Mouse (Mus musculus) cerebral cortex, adult 2 months (tissue): ENCODE measurements around the gene Suclg2.

ENCODE experiments used
- WGBS: fragments of 180-500 bp; shearing (Covaris S2); methylation state at CpG from one replicate; pipeline ENCODE4 v1.1.7; 2018; 5-methylcytosine and 5-hydroxymethylcytosine counted together

Suclg2 gene

DNA sequence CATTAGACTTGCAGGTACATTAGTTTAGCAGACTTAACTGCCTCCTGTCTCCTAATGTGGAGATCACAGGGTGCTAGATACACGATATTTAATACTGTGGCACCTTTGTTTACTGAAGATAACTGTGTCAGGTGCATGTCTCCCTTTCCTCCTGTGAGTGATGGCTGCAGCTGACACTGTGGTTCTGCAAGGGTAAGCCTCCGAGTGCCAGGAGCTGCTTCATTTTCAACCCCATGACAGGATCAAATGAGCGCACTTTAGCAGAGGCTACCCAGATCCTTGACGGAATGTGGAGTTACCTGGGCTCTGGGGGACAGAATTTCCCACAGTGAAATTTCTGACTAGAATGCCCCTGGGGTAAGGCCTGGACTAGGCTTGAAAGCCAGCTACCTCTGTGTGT lies 253.3 kb downstream of the Suclg2 start:
- WGBS, result 97% methylated on average over 4 of the region's 4 CpGs

GRCm38 (mm10) chr6:95459372-95459771 lies 259.2 kb downstream of the Suclg2 start:
- 75% methylated on average over 3 of the region's 3 CpGs for WGBS

- WGBS, result 92% methylated on average over 2 of the region's 2 CpGs
These were observed 272.4 kb downstream of the Suclg2 start for GRCm38 (mm10) chr6:95446151-95446550.

GRCm38 (mm10) chr6:95445036-95445435 lies 273.6 kb downstream of the Suclg2 start:
- WGBS, result 59% methylated on average over 4 of the region's 4 CpGs
